Mouse (Mus musculus) hindbrain, postnatal 0 days (tissue): Measurements from ENCODE around the gene Gan. TPM values are rescaled to one million over a fixed set of nuclear protein-coding genes. Genes with fewer than 3 reads are reported as not detected.

Experiments
- ATAC-seq: fragments of 200-750 bp; cut with Nextera tagmentation; 2 replicates; pipeline ENCODE4 v1.8.0; 2017; ENCODE audit warnings: mild to moderate bottlenecking, moderate TSS enrichment, moderate library complexity
- DNase-seq: peaks from one replicate; pipeline ENCODE4 v3.0.0-alpha.2; 2015; ENCODE audit warnings: low spot score
- H3K27ac ChIP-seq: fragments of 300-500 bp; sonication (generic); 2 replicates; pipeline ENCODE4 v1.5.1; 2014; ENCODE audit warnings: mild to moderate bottlenecking
- H3K27me3 ChIP-seq: fragments of 300-500 bp; sonication (generic); 2 replicates; pipeline ENCODE4 v1.6.1; 2014; ENCODE audit warnings: low read length, mixed read lengths; ENCODE audit not compliant: insufficient read depth
- H3K36me3 ChIP-seq: fragments of 300-500 bp; sonication (generic); 2 replicates; pipeline ENCODE4 v1.6.1; 2014; ENCODE audit warnings: low read length, mixed read lengths; ENCODE audit not compliant: insufficient read depth
- H3K4me1 ChIP-seq: fragments of 300-500 bp; sonication (generic); 2 replicates; pipeline ENCODE4 v1.6.1; 2014; ENCODE audit warnings: antibody characterized with exemption, low read length, mixed read lengths; ENCODE audit not compliant: insufficient read depth
- H3K4me2 ChIP-seq: fragments of 300-500 bp; sonication (generic); 2 replicates; pipeline ENCODE4 v1.6.1; 2014; ENCODE audit warnings: low read depth, mild to moderate bottlenecking, low read length, moderate library complexity, mixed read lengths
- H3K4me3 ChIP-seq: fragments of 300-500 bp; sonication (generic); 2 replicates; pipeline ENCODE4 v1.5.1; 2014; ENCODE audit warnings: low read length
- H3K9ac ChIP-seq: fragments of 300-500 bp; sonication (generic); replicated peaks from 2 replicates; pipeline ENCODE4 v1.6.1; 2014; ENCODE audit warnings: mild to moderate bottlenecking, low read length, moderate library complexity, mixed read lengths
- H3K9me3 ChIP-seq: fragments of 300-500 bp; sonication (generic); 2 replicates; pipeline ENCODE4 v1.6.1; 2016; ENCODE audit warnings: low read length, mixed read lengths
- CTCF ChIP-seq: IDR thresholded peaks from 2 replicates; pipeline ENCODE4 v1.5.1; 2016; ENCODE audit warnings: antibody characterized with exemption, control low read depth, low read depth
- WGBS: fragments of 180-500 bp; shearing (Covaris S2); extraction: QIAGEN DNeasy Blood & Tissue Kit; methylation state at CpG from one replicate; pipeline ENCODE4 v1.1.7; 2014; 5-methylcytosine and 5-hydroxymethylcytosine counted together
- polyA plus RNA-seq: library from polyadenylated mRNA; unstranded; fragments of >200 nt; fragmentation: Nextera tagmentation; extraction: Ambion mirVana; gene quantifications from 2 replicates; pipeline ENCODE4 v1.2.1, GENCODE M21; 2015
- total RNA-seq: library from RNA; depleted of rRNA; stranded (reverse); fragments of >200 nt; gene quantifications from 2 replicates; pipeline ENCODE4 v1.2.3, GENCODE M21; 2014; rRNA removed

The Gan gene
- total and polyA plus RNA-seq, 2 experiments from 2014 or later, result 5.6 to 8.5 TPM

GRCm38 (mm10) chr8:117260234-117260929 is 102.4 kb downstream of the Gan start:
- Histone ChIP-seq H3K4me1 (peaks cover 20% of the 10 kb centered on the region), H3K36me3 (no peaks in the 10 kb centered on the region), H3K27ac (peak overlapping the region; percentile 49), H3K9me3 (no peaks in the 10 kb centered on the region), H3K27me3 (no peaks in the 10 kb centered on the region), H3K9ac (peak overlapping the region; percentile 95), H3K4me2 (peak overlapping the region; percentile 88), H3K4me3 (peak overlapping the region; percentile 74)
- 20% methylated on average over 14 of the region's 14 CpGs for WGBS
- TF ChIP-seq CTCF, result no peak
- ATAC-seq, result no peak
- peak; percentile 21 for DNase-seq

- Histone ChIP-seq H3K36me3 (no peaks in the 10 kb centered on the region), H3K4me2 (peak overlapping the region; percentile 88), H3K4me1 (peaks cover 20% of the 10 kb centered on the region), H3K4me3 (peak overlapping the region; percentile 74), H3K27ac (peak overlapping the region; percentile 49), H3K9me3 (no peaks in the 10 kb centered on the region), H3K27me3 (no peaks in the 10 kb centered on the region), H3K9ac (peak overlapping the region; percentile 95)
- 18% methylated on average over 14 of the region's 14 CpGs for WGBS
- DNase-seq (peak; percentile 48), ATAC-seq (no peak)
- TF ChIP-seq CTCF, result no peak
These were observed 103.1 kb downstream of the Gan start for GRCm38 (mm10) chr8:117260930-117261475.

GRCm38 (mm10) chr8:117261702-117262101 is 103.8 kb downstream of the Gan start:
- H3K4me2 ChIP-seq, result peak overlapping the region; percentile 88
- no peaks in the 10 kb centered on the region for H3K36me3 ChIP-seq
- WGBS, result 16% methylated on average over 9 of the region's 9 CpGs
- no peak for DNase-seq
- no peaks in the 10 kb centered on the region for H3K9me3 ChIP-seq
- peaks cover 20% of the 10 kb centered on the region for H3K4me1 ChIP-seq
- peak overlapping the region; percentile 74 for H3K4me3 ChIP-seq
- H3K9ac ChIP-seq, result 0 out of 2 replicates have a peak overlapping the region, but pooled peaks have one; percentile 13
- no peaks in the 10 kb centered on the region for H3K27me3 ChIP-seq
- no peak; the same call in 1 of the 2 replicates for TF ChIP-seq CTCF
- H3K27ac ChIP-seq, result no peak overlapping the region
- ATAC-seq, result no peak

- no peak overlapping the region for H3K4me3 ChIP-seq
- WGBS, result 53% methylated on average over 8 of the region's 8 CpGs
- H3K36me3 ChIP-seq, result no peaks in the 10 kb centered on the region
- peaks cover 20% of the 10 kb centered on the region for H3K4me1 ChIP-seq
- no peak overlapping the region for H3K27ac ChIP-seq
- DNase-seq (no peak), ATAC-seq (no peak)
- TF ChIP-seq CTCF, result no peak
- no peaks in the 10 kb centered on the region for H3K9me3 ChIP-seq
- no peak overlapping the region for H3K9ac ChIP-seq
- 0 out of 2 replicates have a peak overlapping the region, but pooled peaks have one; percentile 10 for H3K4me2 ChIP-seq
- no peaks in the 10 kb centered on the region for H3K27me3 ChIP-seq
These were observed 104.8 kb downstream of the Gan start for GRCm38 (mm10) chr8:117262685-117263084.

- WGBS, result 60% methylated on average over 6 of the region's 6 CpGs
- H3K4me2 ChIP-seq, result no peak overlapping the region
- H3K4me1 ChIP-seq, result peaks cover 19% of the 10 kb centered on the region
- no peak overlapping the region for H3K27ac ChIP-seq
- DNase-seq, result no peak
- H3K4me3 ChIP-seq, result no peak overlapping the region
- TF ChIP-seq CTCF, result no peak
- H3K36me3 ChIP-seq, result no peaks in the 10 kb centered on the region
- no peaks in the 10 kb centered on the region for H3K9me3 ChIP-seq
- H3K9ac ChIP-seq, result no peak overlapping the region
- no peaks in the 10 kb centered on the region for H3K27me3 ChIP-seq
- ATAC-seq, result no peak
These were observed 105.5 kb downstream of the Gan start for GRCm38 (mm10) chr8:117263442-117263841.

GRCm38 (mm10) chr8:117265079-117265478 is 107.1 kb downstream of the Gan start:
- no peak for ATAC-seq
- H3K4me1 ChIP-seq, result peaks cover 5% of the 10 kb centered on the region

More at GRCm38 (mm10) chr8:117265079-117265478, 107.1 kb downstream of the Gan start:
- no peak overlapping the region for H3K27ac ChIP-seq
- WGBS, result 96% methylated on average over 5 of the region's 5 CpGs
- DNase-seq, result no peak
- no peaks in the 10 kb centered on the region for H3K36me3 ChIP-seq
- H3K4me2 ChIP-seq, result no peak overlapping the region
- no peaks in the 10 kb centered on the region for H3K9me3 ChIP-seq
- H3K4me3 ChIP-seq, result no peak overlapping the region
- no peaks in the 10 kb centered on the region for H3K27me3 ChIP-seq
- H3K9ac ChIP-seq, result no peak overlapping the region
- TF ChIP-seq CTCF, result no peak

Other genes starting within 250 kb of the Gan start
- gene Cmc2, start 236.7 kb upstream of the Gan start, total RNA-seq, result 12.6 and 16.8 TPM in 2 replicates
- 36.3 TPM in 2 replicates for gene Cmc2, start 236.7 kb upstream of the Gan start, polyA plus RNA-seq
- 4.3 and 4.7 TPM in 2 replicates for gene Cenpn, start 236.4 kb upstream of the Gan start, total RNA-seq
- 8.4 and 9.8 TPM in 2 replicates for gene Cenpn, start 236.4 kb upstream of the Gan start, polyA plus RNA-seq
- 40.7 and 47.3 TPM in 2 replicates for gene Atmin, start 214.7 kb upstream of the Gan start, total RNA-seq
- 18.3 and 20.8 TPM in 2 replicates for gene Atmin, start 214.7 kb upstream of the Gan start, polyA plus RNA-seq
- gene 1700030J22Rik, start 179.2 kb upstream of the Gan start, total RNA-seq, result 5.2 and 7.0 TPM in 2 replicates
- gene 1700030J22Rik, start 179.2 kb upstream of the Gan start, polyA plus RNA-seq, result 5.7 and 5.8 TPM in 2 replicates
- gene Gcsh, start 164.6 kb upstream of the Gan start, total RNA-seq, result 41.0 and 44.6 TPM in 2 replicates
- 128 and 131 TPM in 2 replicates for gene Gcsh, start 164.6 kb upstream of the Gan start, polyA plus RNA-seq
- gene Pkd1l2, start 75.7 kb upstream of the Gan start, total RNA-seq, result 0.22 and 2.0 TPM in 2 replicates
- gene Pkd1l2, start 75.7 kb upstream of the Gan start, polyA plus RNA-seq, result 0.05 and 0.06 TPM in 2 replicates
- gene Bco1, start 62.3 kb upstream of the Gan start, total RNA-seq, result 0.11 and 0.21 TPM in 2 replicates
- gene Bco1, start 62.3 kb upstream of the Gan start, polyA plus RNA-seq, result 0.32 and 0.39 TPM in 2 replicates
- 230 and 250 TPM in 2 replicates for gene Cmip, start 98.9 kb downstream of the Gan start, total RNA-seq
- 160 and 163 TPM in 2 replicates for gene Cmip, start 98.9 kb downstream of the Gan start, polyA plus RNA-seq